Mouse (Mus musculus) urinary bladder, adult 2 months (tissue): ENCODE data around the gene Tnfrsf18. TPM values are rescaled to one million over a fixed set of nuclear protein-coding genes. Genes with fewer than 3 reads are reported as not detected.

Source experiments
- DNase-seq: peaks from one replicate; pipeline ENCODE4 v3.0.0; 2022; ENCODE audit warnings: low spot score
- polyA plus RNA-seq: library from polyadenylated mRNA; depleted of rRNA; stranded (reverse); fragments of >200 nt; gene quantifications from 2 replicates; pipeline ENCODE4 v1.2.3, GENCODE M21; 2012; rRNA removed

Tnfrsf18 gene
- polyA plus RNA-seq, 1 experiment: 3.4 TPM

- DNase-seq: no peak
Observed at GRCm38 (mm10) chr4:156076911-156077382, 51.0 kb downstream of the Tnfrsf18 start.

- DNase-seq: peak; percentile 59
Observed at GRCm38 (mm10) chr4:156077499-156078301, 51.7 kb downstream of the Tnfrsf18 start.

Other genes starting within 250 kb of the Tnfrsf18 start
- 0.91 and 0.93 TPM in 2 replicates for gene Tmem88b, start 240.3 kb upstream of the Tnfrsf18 start, polyA plus RNA-seq
- gene Ankrd65, start 235.7 kb upstream of the Tnfrsf18 start, polyA plus RNA-seq: 0.81 and 0.93 TPM in 2 replicates
- gene Mrpl20, start 223.3 kb upstream of the Tnfrsf18 start, polyA plus RNA-seq: 78.0 and 96.4 TPM in 2 replicates
- gene Ccnl2, start 213.7 kb upstream of the Tnfrsf18 start, polyA plus RNA-seq: 161 and 233 TPM in 2 replicates
- 110 and 122 TPM in 2 replicates for gene Aurkaip1, start 194.9 kb upstream of the Tnfrsf18 start, polyA plus RNA-seq
- gene Mxra8, start 186.5 kb upstream of the Tnfrsf18 start, polyA plus RNA-seq: 377 and 402 TPM in 2 replicates
- 58.9 and 76.5 TPM in 2 replicates for gene Dvl1, start 178.8 kb upstream of the Tnfrsf18 start, polyA plus RNA-seq
- 0.91 and 1.3 TPM in 2 replicates for gene Tas1r3, start 162.8 kb upstream of the Tnfrsf18 start, polyA plus RNA-seq
- 17.1 and 18.5 TPM in 2 replicates for gene Cptp, start 156.7 kb upstream of the Tnfrsf18 start, polyA plus RNA-seq
- gene Ints11, start 156.6 kb upstream of the Tnfrsf18 start, polyA plus RNA-seq: 26.5 and 32.3 TPM in 2 replicates
- 43.7 and 55.5 TPM in 2 replicates for gene Pusl1, start 134.4 kb upstream of the Tnfrsf18 start, polyA plus RNA-seq
- gene Acap3, start 134.3 kb upstream of the Tnfrsf18 start, polyA plus RNA-seq: 23.7 and 29.2 TPM in 2 replicates
- gene Ube2j2, start 82.3 kb upstream of the Tnfrsf18 start, polyA plus RNA-seq: 55.1 and 63.4 TPM in 2 replicates
- gene C1qtnf12, start 63.8 kb upstream of the Tnfrsf18 start, polyA plus RNA-seq: 27.5 and 29.9 TPM in 2 replicates
- 5.3 and 6.1 TPM in 2 replicates for gene B3galt6, start 33.5 kb upstream of the Tnfrsf18 start, polyA plus RNA-seq
- gene Sdf4, start 33.3 kb upstream of the Tnfrsf18 start, polyA plus RNA-seq: 75.8 and 106 TPM in 2 replicates
- 3.0 and 3.9 TPM in 2 replicates for gene Tnfrsf4, start 12.3 kb upstream of the Tnfrsf18 start, polyA plus RNA-seq
- 16.3 and 18.2 TPM in 2 replicates for gene Ttll10, start 33.2 kb downstream of the Tnfrsf18 start, polyA plus RNA-seq
- 19.0 and 22.4 TPM in 2 replicates for gene 9430015G10Rik, start 83.8 kb downstream of the Tnfrsf18 start, polyA plus RNA-seq
- gene Rnf223, start 104.3 kb downstream of the Tnfrsf18 start, polyA plus RNA-seq: 2.7 and 3.5 TPM in 2 replicates
- 124 and 139 TPM in 2 replicates for gene Agrn, start 171.3 kb downstream of the Tnfrsf18 start, polyA plus RNA-seq
- 15.0 and 15.6 TPM in 2 replicates for gene Isg15, start 174.7 kb downstream of the Tnfrsf18 start, polyA plus RNA-seq
- gene AW011738, start 177.1 kb downstream of the Tnfrsf18 start, polyA plus RNA-seq: 3.0 and 3.1 TPM in 2 replicates
- 0.10 and 0.18 TPM in 2 replicates for gene Perm1, start 189.7 kb downstream of the Tnfrsf18 start, polyA plus RNA-seq
- gene Plekhn1, start 208.7 kb downstream of the Tnfrsf18 start, polyA plus RNA-seq: 86.6 and 88.2 TPM in 2 replicates
- gene Noc2l, start 209.8 kb downstream of the Tnfrsf18 start, polyA plus RNA-seq: 57.9 and 67.2 TPM in 2 replicates
- 0.21 and 0.22 TPM in 2 replicates for gene Samd11, start 229.5 kb downstream of the Tnfrsf18 start, polyA plus RNA-seq